Mouse (Mus musculus) heart, postnatal 4 days (tissue): ENCODE data around the gene Rgs9. TPM values are rescaled to one million over a fixed set of nuclear protein-coding genes. Genes with fewer than 3 reads are reported as not detected.
"Not testable (repeated sequence)": the region's sequence is repeated elsewhere in the genome, so short reads cannot be mapped to it uniquely, and the experiment has no call there.

Experiments used
- DNase-seq: peaks from one replicate; pipeline ENCODE4 v3.0.0; 2021
- total RNA-seq, 2 experiments: library from RNA; stranded (reverse); gene quantifications; 2 replicates each; pipeline ENCODE4 v1.2.3; 2021

The Rgs9 gene
- total RNA-seq, 2 experiments from 2014 or later = 0.79 to 1.6 TPM

GRCm38 (mm10) chr11:109302338-109302737 is 4.4 kb upstream of the Rgs9 start:
- peak; percentile 78 for DNase-seq

- no peak for DNase-seq
Measured at GRCm38 (mm10) chr11:109297031-109297430, 898 bp downstream of the Rgs9 start.

- no peak for DNase-seq
Measured at GRCm38 (mm10) chr11:109292056-109292455, 5.9 kb downstream of the Rgs9 start.

GRCm38 (mm10) chr11:109289378-109289777 is 8.6 kb downstream of the Rgs9 start:
- not testable (repeated sequence) for DNase-seq

- no peak for DNase-seq
Measured at GRCm38 (mm10) chr11:109284811-109285210, 13.1 kb downstream of the Rgs9 start.

- peak; percentile 18 for DNase-seq
Measured at GRCm38 (mm10) chr11:109278186-109278585, 19.7 kb downstream of the Rgs9 start.

GRCm38 (mm10) chr11:109271399-109271798 is 26.5 kb downstream of the Rgs9 start:
- DNase-seq = no peak

- no peak for DNase-seq
Measured at GRCm38 (mm10) chr11:109270366-109270765, 27.6 kb downstream of the Rgs9 start.

- DNase-seq = no peak
Measured at GRCm38 (mm10) chr11:109269662-109270341, 28.1 kb downstream of the Rgs9 start.

- no peak for DNase-seq
Measured at GRCm38 (mm10) chr11:109269283-109269661, 28.7 kb downstream of the Rgs9 start.

GRCm38 (mm10) chr11:109266161-109266910 is 31.6 kb downstream of the Rgs9 start:
- no peak for DNase-seq

- no peak for DNase-seq
Measured at GRCm38 (mm10) chr11:109264159-109264768, 33.7 kb downstream of the Rgs9 start.

GRCm38 (mm10) chr11:109260561-109260960 is 37.4 kb downstream of the Rgs9 start:
- no peak for DNase-seq

GRCm38 (mm10) chr11:109258941-109259910 is 38.7 kb downstream of the Rgs9 start:
- DNase-seq = no peak

- no peak for DNase-seq
Measured at GRCm38 (mm10) chr11:109257824-109258223, 40.1 kb downstream of the Rgs9 start.

- DNase-seq = no peak
Measured at GRCm38 (mm10) chr11:109255022-109255421, 42.9 kb downstream of the Rgs9 start.

GRCm38 (mm10) chr11:109252483-109252882 is 45.4 kb downstream of the Rgs9 start:
- no peak for DNase-seq

- no peak for DNase-seq
Measured at GRCm38 (mm10) chr11:109250566-109250965, 47.4 kb downstream of the Rgs9 start.

GRCm38 (mm10) chr11:109246920-109247319 is 51.0 kb downstream of the Rgs9 start:
- DNase-seq = no peak

- DNase-seq = peak; percentile 40
Measured at GRCm38 (mm10) chr11:109244635-109245360, 53.1 kb downstream of the Rgs9 start.

GRCm38 (mm10) chr11:109240126-109240525 is 57.8 kb downstream of the Rgs9 start:
- peak; percentile 13 for DNase-seq

GRCm38 (mm10) chr11:109238671-109239070 is 59.3 kb downstream of the Rgs9 start:
- DNase-seq = no peak
